Mouse (Mus musculus) limb, embryonic 15.5 days (tissue): Measurements from ENCODE around the gene Gm49416. TPM values are rescaled to one million over a fixed set of nuclear protein-coding genes. Genes with fewer than 3 reads are reported as not detected.
"Not testable (repeated sequence)": the region's sequence is repeated elsewhere in the genome, so short reads cannot be mapped to it uniquely, and the experiment has no call there.

ENCODE experiments used
- ATAC-seq: fragments of 200-750 bp; cut with Nextera tagmentation; 2 replicates; pipeline ENCODE4 v1.8.0; 2017; ENCODE audit warnings: low read depth, moderate TSS enrichment; ENCODE audit not compliant: insufficient number of reproducible peaks, low FRiP score, low TSS enrichment
- H3K27ac ChIP-seq: fragments of 300-500 bp; sonication (generic); 2 replicates; pipeline ENCODE4 v1.5.1; 2015; ENCODE audit warnings: moderate library complexity, mild to moderate bottlenecking, inconsistent platforms
- H3K27me3 ChIP-seq: fragments of 300-500 bp; sonication (generic); 2 replicates; pipeline ENCODE4 v1.6.1; 2015; ENCODE audit warnings: inconsistent platforms
- H3K36me3 ChIP-seq: fragments of 300-500 bp; sonication (generic); 2 replicates; pipeline ENCODE4 v1.6.1; 2015; ENCODE audit warnings: inconsistent platforms
- H3K4me1 ChIP-seq: fragments of 300-500 bp; sonication (generic); 2 replicates; pipeline ENCODE4 v1.6.1; 2015; ENCODE audit warnings: inconsistent platforms
- H3K4me2 ChIP-seq: fragments of 300-500 bp; sonication (generic); 2 replicates; pipeline ENCODE4 v1.6.1; 2015; ENCODE audit warnings: mild to moderate bottlenecking, inconsistent platforms
- H3K4me3 ChIP-seq: fragments of 300-500 bp; sonication (generic); 2 replicates; pipeline ENCODE4 v1.5.1; 2015; ENCODE audit warnings: mild to moderate bottlenecking, inconsistent platforms
- H3K9ac ChIP-seq: fragments of 300-500 bp; sonication (generic); 2 replicates; pipeline ENCODE4 v1.6.1; 2015; ENCODE audit warnings: inconsistent platforms
- H3K9me3 ChIP-seq: fragments of 300-500 bp; sonication (generic); 2 replicates; pipeline ENCODE4 v1.6.1; 2016; ENCODE audit warnings: inconsistent platforms
- WGBS: fragments of 180-500 bp; shearing (Covaris S2); methylation state at CpG from one replicate; pipeline ENCODE4 v1.1.7; 2015; 5-methylcytosine and 5-hydroxymethylcytosine counted together
- polyA plus RNA-seq: library from polyadenylated mRNA; unstranded; fragments of >200 nt; fragmentation: Nextera tagmentation; extraction: Ambion mirVana; gene quantifications from 2 replicates; pipeline ENCODE4 v1.2.1, GENCODE M21; 2015

Gm49416 gene
- polyA plus RNA-seq, 1 experiment from 2014 or later, result not detected

GRCm38 (mm10) chr19:8883616-8884015, 5.1 kb upstream of the Gm49416 start, which contains the start of the genes Lbhd1 and Gm49403:
Lbhd1 (plus strand) TSS chr19:8883732.
Gm49403 (plus strand) TSS chr19:8883930.
- no peaks in the 10 kb centered on the region for H3K9me3 ChIP-seq
- H3K4me2 ChIP-seq, result no peak within 1 kb of the TSS
- no peak for ATAC-seq
- H3K27me3 ChIP-seq, result no peaks in the 10 kb centered on the region
- 0 out of 2 replicates have a peak, but pooled peaks cover 2% of the 10 kb centered on the region for H3K36me3 ChIP-seq
- 73% methylated on average over 3 of the region's 3 CpGs for WGBS
- H3K4me1 ChIP-seq, result peaks cover 17% of the 10 kb centered on the region
- no peak within 1 kb of the TSS for H3K4me3 ChIP-seq
- no peak within 1 kb of the TSS for H3K27ac ChIP-seq
- H3K9ac ChIP-seq, result no peak within 1 kb of the TSS

DNA sequence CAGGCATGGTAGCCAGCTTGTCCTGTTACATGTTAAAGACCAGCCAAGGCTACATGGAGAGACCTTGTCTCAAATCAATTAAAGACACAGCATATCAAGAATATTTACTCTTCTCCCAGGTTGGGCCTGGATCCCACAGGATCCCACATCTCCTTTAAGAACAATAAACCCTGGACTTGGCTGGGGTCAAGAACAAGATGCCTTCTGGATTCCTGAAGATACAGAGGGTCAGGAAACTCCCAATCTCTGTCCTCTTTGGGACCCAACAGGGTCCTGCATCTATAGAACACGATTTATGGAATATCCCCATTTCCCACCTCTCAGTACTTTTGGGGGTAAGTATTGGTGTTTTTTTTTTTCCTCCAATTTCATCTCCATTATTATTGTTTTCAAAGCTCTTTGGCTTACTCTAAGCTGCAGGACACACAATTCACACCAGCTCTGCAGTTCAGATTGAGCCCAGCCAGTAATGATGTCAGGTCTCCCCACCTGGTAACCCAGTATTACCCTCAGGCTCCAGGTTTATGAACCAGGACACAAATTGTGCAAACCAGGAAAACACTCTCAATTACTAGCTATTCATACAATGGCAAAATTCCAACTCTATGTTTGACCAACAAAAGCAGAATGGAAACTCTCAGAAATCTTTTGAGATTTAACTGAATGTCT, 1.7 kb upstream of the Gm49416 start:
- Histone ChIP-seq H3K27ac (peak overlapping the region; percentile 92), H3K36me3 (peaks cover 9% of the 10 kb centered on the region), H3K9ac (no peak overlapping the region), H3K9me3 (no peaks in the 10 kb centered on the region), H3K4me1 (peaks cover 14% of the 10 kb centered on the region), H3K4me2 (peak overlapping the region; percentile 67; the same call in 1 of the 2 replicates), H3K27me3 (no peaks in the 10 kb centered on the region), H3K4me3 (peak overlapping the region; percentile 64)
- 55% methylated on average over 1 of the region's 1 CpGs for WGBS
- ATAC-seq, result no peak

- Histone ChIP-seq H3K9ac (peak overlapping the region; percentile 89), H3K27ac (peak overlapping the region; percentile 92), H3K9me3 (no peaks in the 10 kb centered on the region), H3K4me3 (peak overlapping the region; percentile 64), H3K4me2 (peak overlapping the region; percentile 67), H3K4me1 (peaks cover 16% of the 10 kb centered on the region), H3K36me3 (peaks cover 9% of the 10 kb centered on the region), H3K27me3 (no peaks in the 10 kb centered on the region)
- no peak for ATAC-seq
- WGBS, result 14% methylated on average over 19 of the region's 19 CpGs
Measured at GRCm38 (mm10) chr19:8887585-8888463, 902 bp upstream of the Gm49416 start.

- Histone ChIP-seq H3K9ac (peak within 1 kb of the TSS; percentile 84), H3K9me3 (no peaks in the 10 kb centered on the region), H3K4me1 (peaks cover 37% of the 10 kb centered on the region), H3K27me3 (no peaks in the 10 kb centered on the region), H3K4me3 (peak within 1 kb of the TSS; percentile 79), H3K4me2 (peak within 1 kb of the TSS; percentile 79), H3K27ac (peak within 1 kb of the TSS; percentile 90), H3K36me3 (peaks cover 30% of the 10 kb centered on the region)
- WGBS, result 2% methylated on average over 54 of the region's 54 CpGs
- peak; percentile 30; the same call in 1 of the 2 replicates for ATAC-seq
Measured at GRCm38 (mm10) chr19:8892829-8893766, 4.4 kb downstream of the Gm49416 start, which contains the start of gene Ints5. Ints5 (plus strand) TSS chr19:8893005.

- Histone ChIP-seq H3K27ac (no peak overlapping the region), H3K36me3 (peaks cover 30% of the 10 kb centered on the region), H3K27me3 (no peaks in the 10 kb centered on the region), H3K4me1 (peaks cover 39% of the 10 kb centered on the region), H3K9ac (no peak overlapping the region), H3K9me3 (no peaks in the 10 kb centered on the region), H3K4me3 (no peak overlapping the region), H3K4me2 (no peak overlapping the region)
- ATAC-seq, result no peak
- WGBS, result 85% methylated on average over 9 of the region's 9 CpGs
Measured at GRCm38 (mm10) chr19:8895397-8895960, 6.8 kb downstream of the Gm49416 start.

- not testable (repeated sequence) for H3K27ac ChIP-seq, H3K9ac ChIP-seq
- 74% methylated on average over 5 of the region's 5 CpGs for WGBS
Measured at GRCm38 (mm10) chr19:8896231-8896630, 7.5 kb downstream of the Gm49416 start.

DNA sequence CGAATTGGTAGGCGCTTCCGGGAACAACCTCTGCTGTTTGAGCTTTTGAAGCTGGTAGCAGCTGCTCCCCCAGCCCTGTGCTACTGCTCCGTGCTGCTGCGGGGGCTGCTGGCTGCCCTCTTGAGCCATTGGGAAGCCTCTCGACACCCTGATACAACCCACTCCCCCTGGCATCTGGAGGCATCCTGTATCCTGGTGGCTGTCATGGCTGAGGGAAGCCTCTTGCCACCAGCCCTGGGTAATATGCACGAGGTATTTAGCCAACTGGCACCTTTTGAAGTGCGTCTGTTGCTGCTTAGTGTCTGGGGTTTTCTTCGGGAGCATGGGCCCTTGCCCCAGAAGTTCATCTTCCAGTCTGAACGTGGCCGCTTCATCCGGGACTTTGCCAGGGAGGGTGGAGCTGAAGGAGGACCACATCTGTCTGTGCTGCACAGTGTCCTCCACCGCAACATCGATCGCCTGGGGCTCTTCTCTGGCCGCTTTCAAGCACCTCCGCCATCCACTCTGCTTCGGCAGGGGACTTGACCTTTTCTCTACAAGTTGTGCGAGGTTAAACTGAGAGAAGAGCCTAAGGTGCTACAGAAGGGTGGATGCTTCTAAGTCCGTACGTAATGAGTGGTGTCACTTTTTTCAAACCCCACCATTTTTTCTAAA, 8.6 kb downstream of the Gm49416 start:
- H3K27me3 ChIP-seq, ATAC-seq, H3K9me3 ChIP-seq: not testable (repeated sequence)
- WGBS, result 15% methylated on average over 21 of the region's 21 CpGs
- H3K36me3 ChIP-seq, result peaks cover 28% of the 10 kb centered on the region
- peak overlapping the region; percentile 91 for H3K27ac ChIP-seq
- peaks cover 39% of the 10 kb centered on the region for H3K4me1 ChIP-seq
- H3K4me3 ChIP-seq, result peak overlapping the region; percentile 91
- peak overlapping the region; percentile 33 for H3K9ac ChIP-seq
- peak overlapping the region; percentile 64 for H3K4me2 ChIP-seq

More at GRCm38 (mm10) chr19:8896231-8896630, 7.5 kb downstream of the Gm49416 start:
- H3K36me3 ChIP-seq, result peaks cover 23% of the 10 kb centered on the region
- not testable (repeated sequence) for ATAC-seq, H3K4me3 ChIP-seq, H3K27me3 ChIP-seq, H3K4me2 ChIP-seq, H3K9me3 ChIP-seq
- H3K4me1 ChIP-seq, result peaks cover 39% of the 10 kb centered on the region

DNA sequence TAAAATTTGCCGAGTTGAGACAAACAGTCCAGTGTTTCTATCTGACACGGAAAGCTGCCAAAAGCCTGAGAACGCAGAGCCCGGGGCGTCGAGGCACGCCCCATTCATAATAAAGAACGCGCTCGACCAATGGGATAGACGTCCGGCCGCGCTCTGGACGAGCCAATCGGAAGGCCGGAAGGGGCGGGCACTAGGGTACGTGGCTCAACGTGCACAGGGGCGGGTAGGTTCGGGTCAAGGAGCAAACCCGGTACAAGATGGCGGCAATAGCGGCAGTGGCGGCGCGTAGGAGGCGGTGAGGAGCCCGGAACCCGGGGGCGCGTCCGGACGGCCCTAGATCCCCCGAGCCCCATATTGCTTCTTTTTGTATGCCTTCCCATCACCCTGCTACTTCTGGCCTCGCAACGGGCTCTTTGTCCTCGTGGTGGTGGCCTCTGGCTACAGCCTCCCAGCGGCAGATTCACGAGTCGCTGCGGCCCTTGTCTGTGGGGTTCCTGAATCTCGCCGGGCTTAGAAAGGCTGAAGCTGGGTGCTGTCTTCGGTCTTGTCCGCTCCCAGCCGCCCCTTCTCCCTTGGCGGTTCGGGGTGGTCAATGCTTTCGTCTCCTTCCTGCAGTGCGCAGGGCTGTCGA, 9.3 kb downstream of the Gm49416 start, which contains the start of gene Ganab:
Ganab (plus strand) TSS at position 207 of the 631 bp plus-strand sequence.
- no peaks in the 10 kb centered on the region for H3K27me3 ChIP-seq
- ATAC-seq, result peak; percentile 98
- under 1% methylated on average over 53 of the region's 53 CpGs for WGBS
- H3K4me2 ChIP-seq, result peak within 1 kb of the TSS; percentile 64
- H3K4me3 ChIP-seq, result peak within 1 kb of the TSS; percentile 91
- H3K9me3 ChIP-seq, result no peaks in the 10 kb centered on the region
- H3K27ac ChIP-seq, result peak within 1 kb of the TSS; percentile 91
- H3K36me3 ChIP-seq, result peaks cover 33% of the 10 kb centered on the region
- H3K9ac ChIP-seq, result peak within 1 kb of the TSS; percentile 93
- H3K4me1 ChIP-seq, result peaks cover 37% of the 10 kb centered on the region

- Histone ChIP-seq H3K27ac (peak overlapping the region; percentile 88), H3K9me3 (no peaks in the 10 kb centered on the region), H3K4me3 (peak overlapping the region; percentile 91), H3K27me3 (no peaks in the 10 kb centered on the region), H3K9ac (peak overlapping the region; percentile 93), H3K36me3 (peaks cover 39% of the 10 kb centered on the region), H3K4me1 (peaks cover 34% of the 10 kb centered on the region), H3K4me2 (peak overlapping the region; percentile 64)
- WGBS, result 6% methylated on average over 13 of the region's 13 CpGs
- no peak for ATAC-seq
Measured at GRCm38 (mm10) chr19:8898576-8898975, 9.8 kb downstream of the Gm49416 start.

- no peak for ATAC-seq
- no peak overlapping the region for H3K27ac ChIP-seq
- peaks cover 43% of the 10 kb centered on the region for H3K36me3 ChIP-seq
- H3K4me1 ChIP-seq, result peaks cover 30% of the 10 kb centered on the region
- peak overlapping the region; percentile 93; the same call in 1 of the 2 replicates for H3K9ac ChIP-seq
- no peaks in the 10 kb centered on the region for H3K27me3 ChIP-seq
- WGBS, result 29% methylated on average over 3 of the region's 3 CpGs
- no peaks in the 10 kb centered on the region for H3K9me3 ChIP-seq
- H3K4me2 ChIP-seq, result peak overlapping the region; percentile 64
- peak overlapping the region; percentile 91 for H3K4me3 ChIP-seq
Measured at GRCm38 (mm10) chr19:8899079-8899478, 10.4 kb downstream of the Gm49416 start.
